Mouse (Mus musculus): Measurements from ENCODE around the gene Zfp428. TPM values are rescaled to one million over a fixed set of nuclear protein-coding genes. Genes with fewer than 3 reads are reported as not detected.

Zfp428 gene
- total and polyA plus RNA-seq, 3 experiments, result 12.4 to 16.4 TPM; not detected in 1

GRCm38 (mm10) chr7:24546634-24547389 lies 40.0 kb downstream of the Zfp428 start (continued):
- no peak for TF ChIP-seq JUND (IDR thresholded peaks at IDR 0.05; ENCODE audit: low read depth, low read length)
- no peak for TF ChIP-seq MEF2A (IDR thresholded peaks at IDR 0.05; ENCODE audit: extremely low read depth, insufficient replicate concordance, low read depth, low read length, poor library complexity, severe bottlenecking)
- peak; percentile 88 for TF ChIP-seq ELF1 (IDR thresholded peaks at IDR 0.05; ENCODE audit: low read depth, low read length)
- TF ChIP-seq MAFK (IDR thresholded peaks at IDR 0.05; ENCODE audit: borderline replicate concordance, low read depth, low read length), result no peak
- peak; percentile 46; the same call in 1 of the 2 replicates for TF ChIP-seq MAX (IDR thresholded peaks at IDR 0.05; ENCODE audit: low read length)
- peak; percentile 29; the same call in 1 of the 2 replicates for TF ChIP-seq USF1 (IDR thresholded peaks at IDR 0.05; ENCODE audit: low read depth, low read length)
- TF ChIP-seq E2F4 (IDR thresholded peaks at IDR 0.05; ENCODE audit: borderline replicate concordance, low read depth, low read length), result 0 out of 2 replicates have a peak, but pooled peaks have one; percentile 28
- peak; percentile 35; the same call in 1 of the 2 replicates for TF ChIP-seq MYC (IDR thresholded peaks at IDR 0.05; ENCODE audit: low read depth, low read length)
- TF ChIP-seq MAZ (IDR thresholded peaks at IDR 0.05; ENCODE audit: low read depth, low read length), result peak; percentile 86; the same call in 1 of the 2 replicates
- peak; percentile 68; the same call in 1 of the 2 replicates for TF ChIP-seq BHLHE40 (IDR thresholded peaks at IDR 0.05; ENCODE audit: borderline replicate concordance, low read depth, low read length)
- peak; percentile 81 for TF ChIP-seq GATA1 (IDR thresholded peaks at IDR 0.05; ENCODE audit: low read depth, low read length)
- TF ChIP-seq GABPA (IDR thresholded peaks at IDR 0.05; ENCODE audit: low read depth, low read length), result no peak

DNA sequence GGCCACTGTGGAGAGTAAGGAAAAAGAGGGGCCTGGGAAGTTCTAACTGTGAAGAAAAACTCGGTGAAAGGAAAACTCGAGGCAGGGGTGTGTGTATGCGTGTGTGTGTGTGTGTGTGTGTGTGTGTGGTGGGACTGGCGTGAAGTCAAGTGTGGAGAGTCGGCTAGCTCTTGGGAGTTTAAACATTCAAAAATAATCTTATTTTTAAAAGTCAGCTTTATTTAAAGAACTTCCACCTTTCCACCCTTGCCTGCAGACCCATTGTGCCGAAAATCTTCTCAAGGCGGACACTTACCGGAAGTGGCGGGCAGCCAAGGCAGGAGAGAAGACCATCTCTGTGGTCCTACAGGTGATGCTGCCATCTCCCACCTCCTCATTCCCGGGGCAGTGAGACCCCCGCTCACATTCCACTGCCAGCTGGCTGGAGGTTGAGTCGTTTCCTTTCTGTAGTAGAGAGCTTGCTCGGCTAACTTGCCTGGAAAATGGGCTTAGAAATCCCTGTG lies 40.8 kb downstream of the Zfp428 start:
- TF ChIP-seq MYC (IDR thresholded peaks at IDR 0.05; ENCODE audit: low read depth, low read length), result no peak
- no peak for TF ChIP-seq POLR2AphosphoS5 (IDR thresholded peaks at IDR 0.05; ENCODE audit: borderline replicate concordance, low read depth, low read length)
- no peak for TF ChIP-seq POLR2A (IDR thresholded peaks at IDR 0.05; ENCODE audit: control insufficient read depth in 1 of 2, insufficient read depth in 1 of 2, low read depth in 1 of 2, low read length in 2 of 2, poor library complexity in 1 of 2)
- TF ChIP-seq CHD1 (IDR thresholded peaks at IDR 0.05; ENCODE audit: low read depth, low read length), result no peak
- TF ChIP-seq ZC3H11A (IDR thresholded peaks at IDR 0.05; ENCODE audit: low read depth, low read length), result no peak
- Histone ChIP-seq H3K36me3 (ENCODE audit: control insufficient read depth in 1 of 2, insufficient read depth in 2 of 2, low read length in 2 of 2) (no peaks in the 10 kb centered on the region; a peak in 1 of 4 replicates), H3K27ac (ENCODE audit: control insufficient read depth, low read depth, low read length) (peak overlapping the region; percentile 65)

More for the DNA sequence above, 40.8 kb downstream of the Zfp428 start:
- H3K4me3 ChIP-seq (ENCODE audit: control insufficient read depth in 1 of 2, insufficient read depth in 1 of 2, low read depth in 2 of 2, low read length in 2 of 2), result peak overlapping the region; percentile 84 to 93
- peak overlapping the region; percentile 96 for H3K9ac ChIP-seq (ENCODE audit: control insufficient read depth, low read depth, low read length, poor library complexity, severe bottlenecking)
- H3K9me3 ChIP-seq (replicated peaks; ENCODE audit: insufficient read depth, low read length), result no peaks in the 10 kb centered on the region
- H3K27me3 ChIP-seq (ENCODE audit: control insufficient read depth in 1 of 2, insufficient read depth in 2 of 2, low read length in 2 of 2), result no peaks in the 10 kb centered on the region
- peaks cover 0 to 9% of the 10 kb centered on the region in 2 experiments; a peak in 2 of 4 replicates for H3K4me1 ChIP-seq (ENCODE audit: control insufficient read depth in 1 of 2, insufficient read depth in 2 of 2, low read length in 2 of 2)
- no peak for DNase-seq (ENCODE audit: low read depth, low spot score)
- peaks cover 9% of the 10 kb centered on the region for H3K79me2 ChIP-seq (ENCODE audit: control insufficient read depth, insufficient read depth, low read length, poor library complexity)
